Mouse (Mus musculus) layer of hippocampus, adult 18-20 months (tissue): ENCODE measurements around the gene Vwc2l. TPM values are rescaled to one million over a fixed set of nuclear protein-coding genes. Genes with fewer than 3 reads are reported as not detected.

Source experiments
- DNase-seq, 2 experiments: peaks; one replicate each; pipeline ENCODE4 v3.0.0; 2022; ENCODE audit warnings: low spot score in 2 of 2
- total RNA-seq, 2 experiments: library from RNA; stranded (reverse); gene quantifications; 2 replicates each; pipeline ENCODE4 v1.2.3; 2021

Gene Vwc2l
- total RNA-seq, 2 experiments from 2014 or later, result 4.6 to 7.4 TPM

DNA sequence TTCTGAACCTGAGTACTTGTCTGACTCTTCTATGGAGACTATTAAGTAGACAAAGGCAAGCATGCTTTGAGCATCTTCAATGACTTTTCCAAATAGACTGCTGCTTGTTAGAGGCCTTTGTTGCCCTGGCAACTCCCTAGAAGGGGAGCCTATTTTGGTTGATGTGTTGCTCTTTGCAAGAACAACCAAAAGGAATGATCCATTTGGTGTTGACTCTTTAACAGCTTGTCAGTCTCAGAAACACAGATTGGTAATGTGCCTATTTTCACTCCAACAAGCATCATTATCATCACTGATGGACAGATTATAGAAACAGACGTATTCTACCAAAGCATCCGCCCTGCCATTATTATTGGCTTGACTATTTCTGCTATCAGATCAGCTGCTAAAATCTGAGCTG, 181.9 kb downstream of the Vwc2l start:
- DNase-seq, result peak; percentile 4 to 69

DNA sequence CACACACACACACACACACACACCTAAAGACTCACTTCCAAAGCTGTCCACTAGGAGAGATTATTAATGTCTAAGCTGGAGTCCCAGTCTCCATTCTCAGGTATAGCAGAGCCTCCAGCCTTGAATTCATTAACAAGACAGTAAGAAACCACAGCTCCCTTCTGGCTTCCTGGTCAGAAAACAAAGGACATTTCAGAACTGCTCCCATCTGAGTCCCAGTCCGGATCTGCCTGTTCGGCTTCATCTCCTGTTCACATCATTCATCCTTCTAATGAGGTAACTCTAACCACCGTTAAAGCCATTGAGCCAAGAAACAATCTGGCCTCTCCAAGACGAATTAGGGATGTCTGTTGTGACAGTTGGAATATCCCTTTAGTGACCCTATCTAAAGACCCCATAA, 185.7 kb downstream of the Vwc2l start:
- DNase-seq, result no peak

DNA sequence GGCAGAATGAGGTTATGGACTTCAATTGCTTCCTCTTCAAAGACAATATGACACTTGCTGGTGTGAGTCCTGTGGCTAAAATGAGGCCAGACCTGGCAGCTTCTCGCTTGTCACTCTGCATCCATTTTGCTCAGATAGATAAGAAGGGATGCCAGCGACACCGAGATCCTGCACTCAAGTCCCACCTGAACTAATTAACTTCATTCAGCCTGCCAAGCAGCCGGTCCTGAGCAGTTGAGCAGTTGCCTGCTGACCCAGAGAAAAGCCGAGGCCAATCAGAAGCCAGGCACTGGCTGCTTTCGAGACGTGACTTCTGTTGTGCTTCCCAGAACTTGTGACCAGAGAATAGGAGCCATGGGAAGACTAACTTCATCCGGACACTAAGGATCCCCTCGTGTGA, 187.6 kb downstream of the Vwc2l start:
- no peak for DNase-seq

DNA sequence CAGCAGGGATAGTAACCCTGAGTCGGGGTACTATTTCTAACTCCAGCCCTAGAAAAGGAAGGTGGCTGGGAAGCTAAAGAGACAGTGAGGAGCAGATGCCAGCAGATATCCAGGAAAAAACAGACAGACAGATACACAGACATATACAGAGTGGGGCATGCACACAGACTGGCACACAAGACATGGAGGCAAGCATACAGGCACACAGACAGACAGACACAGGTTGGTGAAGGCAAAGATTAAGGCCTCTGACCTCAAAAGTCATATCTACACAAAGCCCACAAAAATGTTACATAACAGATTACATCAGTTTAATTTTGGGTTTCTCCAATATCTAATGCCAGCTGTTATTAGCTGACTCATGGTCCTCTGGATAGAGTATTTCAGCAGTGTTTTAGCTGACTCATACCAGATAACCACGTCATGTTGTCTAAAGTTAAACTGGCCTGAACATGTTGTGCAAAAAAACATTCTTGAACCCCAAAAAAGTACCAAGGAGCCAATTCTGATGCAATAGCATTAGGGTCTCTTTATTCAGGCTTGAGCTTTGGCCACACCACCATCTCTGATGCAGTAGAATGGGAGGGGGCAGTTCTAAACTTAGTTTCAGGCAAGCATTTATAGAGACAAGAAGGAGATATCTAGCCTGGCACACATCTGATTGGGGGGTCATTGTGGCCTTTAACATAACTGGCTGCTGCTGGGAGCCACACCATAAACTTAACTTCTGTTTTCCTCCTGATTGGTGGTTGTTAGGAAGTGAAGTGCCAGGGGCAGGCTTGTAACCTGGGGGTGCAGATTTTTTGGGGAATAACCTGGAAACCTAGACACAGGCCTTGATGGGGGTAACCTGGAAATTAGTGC, 192.9 kb downstream of the Vwc2l start:
- DNase-seq, result no peak

DNA sequence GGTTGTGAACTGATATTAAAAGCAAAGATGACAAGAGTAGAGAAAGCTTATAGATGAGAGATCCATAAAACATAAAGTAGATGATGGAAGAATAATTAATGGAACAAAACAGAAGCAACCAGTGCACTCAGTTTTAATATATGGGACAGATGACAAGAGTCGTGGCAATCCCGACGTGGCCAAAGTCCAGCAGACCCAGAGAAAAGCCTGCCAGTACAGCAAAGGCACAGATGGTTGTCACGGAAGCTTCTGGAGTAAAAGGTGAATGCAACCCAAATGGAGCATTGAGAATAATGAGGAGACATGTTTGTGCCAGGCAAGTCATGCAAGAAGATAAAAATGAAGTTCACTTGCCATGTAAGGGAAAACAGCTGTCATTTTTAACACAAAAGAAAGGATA, 207.5 kb downstream of the Vwc2l start:
- DNase-seq, result no peak
